Mouse (Mus musculus) testis, adult 2 months (tissue): Measurements from ENCODE around the gene Itga11. TPM values are rescaled to one million over a fixed set of nuclear protein-coding genes. Genes with fewer than 3 reads are reported as not detected.
"Not testable (repeated sequence)": the region's sequence is repeated elsewhere in the genome, so short reads cannot be mapped to it uniquely, and the experiment has no call there.

Source experiments
- H3K27ac ChIP-seq: fragments of 200-500 bp; 2 replicates; pipeline ENCODE4 v1.5.1; 2012; ENCODE audit warnings: low read depth, low read length; ENCODE audit not compliant: control insufficient read depth, insufficient read depth
- H3K27me3 ChIP-seq: fragments of 200-500 bp; 2 replicates; pipeline ENCODE4 v1.6.1; 2012; ENCODE audit warnings: mild to moderate bottlenecking, low read length, moderate library complexity; ENCODE audit not compliant: control insufficient read depth, insufficient read depth
- H3K36me3 ChIP-seq: fragments of 200-500 bp; 2 replicates; pipeline ENCODE4 v1.6.1; 2012; ENCODE audit warnings: mild to moderate bottlenecking, low read length; ENCODE audit not compliant: control insufficient read depth, insufficient read depth
- H3K4me1 ChIP-seq: fragments of 200-500 bp; 2 replicates; pipeline ENCODE4 v1.6.1; 2012; ENCODE audit warnings: low read length; ENCODE audit not compliant: control insufficient read depth, insufficient read depth
- H3K4me3 ChIP-seq: fragments of 200-500 bp; 2 replicates; pipeline ENCODE4 v1.5.1; 2012; ENCODE audit warnings: low read depth, mild to moderate bottlenecking, low read length, moderate library complexity, mixed read lengths; ENCODE audit not compliant: control insufficient read depth
- CTCF ChIP-seq: fragments of 200-500 bp; IDR thresholded peaks from 2 replicates; pipeline ENCODE4 v1.5.1; 2012; ENCODE audit warnings: low read depth, mild to moderate bottlenecking, inconsistent platforms, low read length, moderate library complexity; ENCODE audit not compliant: control insufficient read depth, insufficient read depth, insufficient replicate concordance
- POLR2A ChIP-seq: fragments of 200-500 bp; IDR thresholded peaks from 2 replicates; pipeline ENCODE4 v1.6.1; 2012; ENCODE audit warnings: low read depth, mild to moderate bottlenecking, inconsistent platforms, low read length, moderate library complexity; ENCODE audit not compliant: control insufficient read depth
- polyA plus RNA-seq: library from polyadenylated mRNA; depleted of rRNA; stranded (reverse); fragments of >200 nt; gene quantifications from 2 replicates; pipeline ENCODE4 v1.2.3, GENCODE M21; 2012

Gene Itga11
- polyA plus RNA-seq, 1 experiment = 3.8 TPM

- no peak for TF ChIP-seq CTCF
- TF ChIP-seq POLR2A = no peak
- Histone ChIP-seq H3K27ac (no peak overlapping the region), H3K36me3 (no peaks in the 10 kb centered on the region), H3K4me1 (no peaks in the 10 kb centered on the region), H3K27me3 (no peaks in the 10 kb centered on the region), H3K4me3 (no peak overlapping the region)
These were observed 141.9 kb downstream of the Itga11 start for GRCm38 (mm10) chr9:62819494-62819893.

- H3K4me1 ChIP-seq, H3K4me3 ChIP-seq, H3K27me3 ChIP-seq, H3K27ac ChIP-seq, H3K36me3 ChIP-seq: not testable (repeated sequence)
These were observed 142.3 kb downstream of the Itga11 start for GRCm38 (mm10) chr9:62819910-62820309.

- H3K4me1 ChIP-seq = peaks cover 5% of the 10 kb centered on the region
- H3K36me3 ChIP-seq = no peaks in the 10 kb centered on the region
- H3K27ac ChIP-seq = no peak overlapping the region
- no peak overlapping the region for H3K4me3 ChIP-seq
- H3K27me3 ChIP-seq = no peaks in the 10 kb centered on the region
- TF ChIP-seq CTCF = no peak
- no peak for TF ChIP-seq POLR2A
These were observed 143.2 kb downstream of the Itga11 start for GRCm38 (mm10) chr9:62820829-62821228.

GRCm38 (mm10) chr9:62821811-62822210 is 144.2 kb downstream of the Itga11 start:
- H3K4me3 ChIP-seq = no peak overlapping the region
- TF ChIP-seq POLR2A (no peak), CTCF (no peak)
- H3K36me3 ChIP-seq = no peaks in the 10 kb centered on the region
- H3K27ac ChIP-seq = no peak overlapping the region
- peaks cover 14% of the 10 kb centered on the region for H3K4me1 ChIP-seq
- no peaks in the 10 kb centered on the region for H3K27me3 ChIP-seq

GRCm38 (mm10) chr9:62825791-62826393 is 148.3 kb downstream of the Itga11 start:
- Histone ChIP-seq H3K27ac (peak overlapping the region; percentile 79), H3K27me3 (no peaks in the 10 kb centered on the region), H3K4me3 (no peak overlapping the region), H3K36me3 (no peaks in the 10 kb centered on the region), H3K4me1 (peaks cover 33% of the 10 kb centered on the region)
- no peak for TF ChIP-seq POLR2A
- no peak for TF ChIP-seq CTCF

GRCm38 (mm10) chr9:62826456-62826855 is 148.8 kb downstream of the Itga11 start:
- Histone ChIP-seq H3K4me1 (peaks cover 33% of the 10 kb centered on the region), H3K36me3 (no peaks in the 10 kb centered on the region), H3K27ac (peak overlapping the region; percentile 12; the same call in 1 of the 2 replicates), H3K4me3 (no peak overlapping the region), H3K27me3 (no peaks in the 10 kb centered on the region)
- TF ChIP-seq CTCF = no peak

- no peaks in the 10 kb centered on the region for H3K27me3 ChIP-seq
- peaks cover 33% of the 10 kb centered on the region for H3K4me1 ChIP-seq
- H3K4me3 ChIP-seq = peak overlapping the region; percentile 74
- peak overlapping the region; percentile 29; the same call in 1 of the 2 replicates for H3K27ac ChIP-seq
- H3K36me3 ChIP-seq = no peaks in the 10 kb centered on the region
- no peak for TF ChIP-seq POLR2A
- TF ChIP-seq CTCF = no peak
These were observed 150.5 kb downstream of the Itga11 start for GRCm38 (mm10) chr9:62827939-62828652.
